Mouse (Mus musculus) adrenal gland, adult 8-10 months (tissue): ENCODE results near the gene Scap. TPM values are rescaled to one million over a fixed set of nuclear protein-coding genes. Genes with fewer than 3 reads are reported as not detected.
A peak's percentile ranks its signal among the peaks of the same experiment; 100 is the strongest.
"Not testable (repeated sequence)": the region's sequence is repeated elsewhere in the genome, so short reads cannot be mapped to it uniquely, and the experiment has no call there.

Experiments used
- DNase-seq: peaks from one replicate; pipeline ENCODE4 v3.0.0; 2022
- total RNA-seq, 4 experiments: library from RNA; stranded (reverse); gene quantifications; 2 replicates each; pipeline ENCODE4 v1.2.4; 2022

The Scap gene
- total RNA-seq, 4 experiments from 2014 or later: 110 to 118 (median 116) TPM

DNA sequence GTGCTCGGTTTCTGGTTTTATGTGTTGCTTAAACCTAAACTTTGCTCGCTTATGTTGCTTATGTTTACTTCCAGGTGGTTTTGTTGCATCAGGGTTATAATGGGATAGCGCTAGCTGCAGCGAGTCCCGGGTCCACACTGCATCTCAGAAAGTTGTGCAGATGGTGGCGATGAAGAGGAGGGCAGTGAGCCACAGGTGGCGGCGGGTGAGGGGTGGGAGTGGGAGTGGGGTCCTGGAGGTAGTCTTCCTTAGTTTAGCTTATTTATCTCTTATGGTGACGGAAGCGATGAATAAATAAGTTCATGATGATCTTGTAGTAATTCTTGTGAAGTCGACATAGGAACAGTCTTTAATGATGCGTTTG, 790 bp downstream of the Scap start:
- no peak for DNase-seq

GRCm38 (mm10) chr9:110334849-110335248, 1.8 kb downstream of the Scap start:
- DNase-seq: no peak

GRCm38 (mm10) chr9:110340037-110340750, 7.1 kb downstream of the Scap start:
- DNase-seq: no peak

GRCm38 (mm10) chr9:110342008-110342407, 8.9 kb downstream of the Scap start:
- no peak for DNase-seq

DNA sequence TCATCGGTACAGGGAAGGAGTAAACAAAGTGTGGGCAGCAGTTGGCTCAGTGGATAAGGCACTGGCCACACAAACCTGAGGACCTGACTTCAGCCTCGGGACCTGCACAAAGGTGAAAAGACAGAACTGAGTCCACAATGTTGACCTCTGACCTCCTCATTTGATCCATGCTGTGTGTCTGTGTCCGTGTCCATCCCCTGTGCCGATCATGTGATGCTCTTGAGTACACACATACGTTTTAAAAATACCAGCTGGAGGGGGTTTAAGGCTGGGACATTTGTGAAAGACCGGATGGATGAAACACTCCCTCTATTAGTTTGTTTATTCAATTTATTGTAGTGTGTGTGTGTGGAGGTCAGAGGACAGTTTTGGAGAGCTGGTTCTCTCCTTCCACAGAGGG, 10.7 kb downstream of the Scap start:
- no peak for DNase-seq

DNA sequence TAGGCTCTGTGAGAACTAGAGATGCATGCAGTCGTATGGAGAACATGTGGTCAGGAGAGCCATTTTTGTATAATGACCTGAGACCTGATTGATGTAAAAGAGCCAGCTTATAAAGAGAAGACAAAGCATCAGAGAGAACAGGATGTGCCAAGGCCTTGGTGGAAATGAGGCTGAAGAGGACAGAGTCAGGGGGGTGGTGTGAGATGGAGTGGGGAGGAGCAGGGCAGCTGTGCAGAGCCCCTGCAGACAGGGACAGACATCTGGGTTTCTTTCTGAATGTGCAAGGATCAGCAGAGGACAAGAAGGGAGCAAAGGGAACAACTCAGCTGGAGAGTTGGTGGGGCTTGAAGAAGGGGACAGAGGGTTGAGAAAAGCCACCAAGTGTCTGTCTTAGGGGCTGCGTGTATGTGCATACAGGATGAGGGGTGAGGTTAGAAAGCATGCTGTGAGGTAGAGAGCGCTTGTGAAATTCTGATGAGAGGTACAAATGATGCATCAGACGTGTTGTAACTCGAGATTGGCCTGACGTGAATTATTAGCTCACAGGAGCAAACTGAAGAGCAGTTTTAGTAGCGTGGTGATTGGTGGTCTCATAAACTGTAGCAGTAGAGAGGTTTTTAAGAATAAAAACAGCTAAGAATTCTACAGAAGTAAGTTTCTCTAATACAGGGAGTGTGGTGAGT, 12.1 kb downstream of the Scap start:
- DNase-seq: no peak

- no peak for DNase-seq
These were observed 15.8 kb downstream of the Scap start for GRCm38 (mm10) chr9:110348899-110349298.

- no peak for DNase-seq
These were observed 17.1 kb downstream of the Scap start for GRCm38 (mm10) chr9:110350188-110350587.

GRCm38 (mm10) chr9:110350612-110351011, 17.5 kb downstream of the Scap start:
- DNase-seq: no peak

DNA sequence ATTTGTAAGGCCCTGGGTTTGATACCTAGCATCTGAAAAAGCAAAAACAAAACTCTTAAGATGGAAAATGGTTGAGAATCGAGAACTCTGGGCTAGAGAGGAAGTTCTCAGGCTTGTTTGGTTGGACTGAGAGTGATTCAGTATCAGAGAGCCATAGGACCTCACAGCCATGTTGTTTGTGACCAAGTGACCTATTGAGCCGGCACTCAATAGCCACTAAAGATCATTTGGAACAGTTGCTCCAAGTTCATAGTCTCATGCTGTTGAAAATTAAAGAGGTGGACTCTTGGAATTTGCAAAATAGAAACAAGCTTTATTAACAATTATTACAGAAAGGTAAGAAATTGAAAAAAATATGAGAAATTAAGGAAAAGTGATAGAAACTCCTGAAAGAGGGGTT, 18.3 kb downstream of the Scap start:
- DNase-seq: no peak

DNA sequence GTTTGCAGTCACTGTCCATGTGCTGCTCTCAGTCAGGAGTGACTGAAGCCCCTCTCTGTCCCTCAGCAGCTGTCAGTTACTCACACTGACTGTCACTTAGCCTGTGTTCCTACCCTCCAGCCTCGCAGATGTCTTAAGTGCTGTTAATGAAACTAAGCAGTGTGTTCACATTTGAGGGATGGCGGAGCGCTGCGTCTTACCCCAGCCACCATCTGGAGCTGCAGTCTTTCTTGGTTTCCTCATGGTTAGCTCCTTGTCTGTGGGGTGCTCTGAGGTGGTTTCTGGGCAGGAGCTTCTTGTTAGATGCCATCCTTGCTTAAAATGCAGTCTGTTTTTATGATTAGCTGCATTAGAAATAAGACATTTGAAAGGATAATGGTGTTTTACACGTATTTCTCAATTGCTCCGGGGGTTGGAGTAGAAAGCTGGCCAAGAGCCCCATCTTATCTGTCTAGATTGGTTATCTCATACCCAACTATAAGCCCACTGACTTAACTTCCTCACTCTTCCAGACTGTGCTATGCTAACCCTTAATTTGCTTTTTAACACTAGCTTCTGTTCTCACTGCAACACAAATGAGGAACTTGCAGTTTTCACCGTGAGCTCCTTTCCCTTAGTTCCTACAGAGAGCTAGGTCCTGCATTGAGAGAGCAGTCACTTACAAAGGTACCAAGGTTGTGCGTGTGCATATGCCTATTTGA, 19.0 kb downstream of the Scap start:
- no peak for DNase-seq

- DNase-seq: no peak
These were observed 25.3 kb downstream of the Scap start for GRCm38 (mm10) chr9:110358341-110358740.

GRCm38 (mm10) chr9:110361299-110361698, 28.2 kb downstream of the Scap start:
- DNase-seq: no peak

DNA sequence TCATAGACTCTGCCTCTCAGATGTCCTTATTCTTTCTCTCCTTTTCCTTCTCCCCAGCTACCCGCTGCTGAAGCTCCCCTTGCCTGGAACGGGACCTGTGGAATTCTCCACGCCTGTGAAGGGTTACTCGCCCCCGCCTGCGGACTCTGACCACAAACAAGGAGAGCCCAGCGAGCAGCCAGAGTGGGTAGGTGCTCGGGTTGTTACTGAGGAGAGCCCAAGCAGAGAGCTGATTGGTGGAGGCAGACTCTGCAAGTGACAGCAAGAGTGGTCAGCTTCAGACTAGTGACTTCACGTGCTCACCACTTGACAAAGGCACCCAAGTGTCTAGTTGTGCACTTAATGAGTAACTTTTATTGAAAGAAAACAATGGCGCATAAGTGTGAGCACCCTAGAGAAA, 29.2 kb downstream of the Scap start:
- DNase-seq: no peak

GRCm38 (mm10) chr9:110366746-110367145, 33.7 kb downstream of the Scap start:
- peak; percentile 82 for DNase-seq

DNA sequence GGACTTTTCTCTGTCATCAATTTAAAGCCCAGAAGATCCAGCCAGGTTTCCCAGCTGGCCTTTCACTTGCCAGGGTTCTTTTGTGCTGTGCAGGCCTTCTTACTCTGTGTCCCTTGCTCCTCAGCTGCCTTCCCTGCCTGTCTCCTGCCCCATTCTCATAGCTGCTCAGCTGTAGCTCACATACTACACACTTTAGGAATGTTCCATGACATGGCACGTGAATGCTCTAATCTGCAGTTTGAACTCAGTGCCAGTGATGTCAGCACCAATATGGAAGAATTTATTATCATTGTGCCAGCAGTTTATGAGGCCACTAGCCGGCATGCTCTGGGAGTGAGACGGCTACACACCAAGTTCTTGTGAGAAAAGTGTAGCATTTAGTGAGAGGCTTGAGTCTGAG, 36.8 kb downstream of the Scap start:
- DNase-seq: no peak

DNA sequence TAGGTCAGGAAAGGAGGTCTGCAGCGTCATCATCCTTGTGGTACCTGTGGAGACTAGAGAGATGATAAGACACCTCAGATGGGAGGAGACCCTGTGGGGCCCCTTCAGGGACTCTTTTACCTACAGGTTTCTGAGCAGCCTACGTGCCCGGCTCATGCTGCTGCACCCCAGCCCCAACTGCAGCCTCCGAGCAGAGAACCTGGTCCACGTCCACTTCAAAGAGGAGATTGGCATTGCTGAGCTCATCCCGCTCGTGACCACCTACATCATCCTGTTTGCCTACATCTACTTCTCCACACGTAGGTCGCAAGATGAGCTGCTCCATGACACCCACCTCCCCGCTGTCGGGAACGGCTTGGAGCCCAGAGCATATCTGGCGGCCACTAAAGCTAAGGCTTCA, 40.8 kb downstream of the Scap start:
- DNase-seq: no peak

DNA sequence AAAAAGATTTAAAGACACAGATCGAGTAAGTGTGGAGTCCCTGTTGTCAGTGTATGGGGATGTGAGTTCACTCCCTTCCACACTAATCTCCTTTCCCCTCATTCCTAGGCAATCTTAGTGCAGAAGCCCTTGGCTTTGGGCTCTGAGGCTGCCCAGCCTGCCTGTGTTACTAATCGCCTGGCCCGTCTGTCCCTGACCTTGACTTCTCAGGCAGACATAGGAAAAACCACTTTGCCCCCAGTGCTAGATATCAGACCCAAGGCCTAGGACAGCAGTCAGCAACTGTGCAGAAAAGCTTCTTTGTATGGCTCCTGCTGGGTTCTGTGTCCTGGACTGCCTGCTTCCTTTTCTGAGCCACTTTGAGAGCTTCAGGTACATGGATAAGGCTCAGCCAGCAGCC, 42.6 kb downstream of the Scap start:
- DNase-seq: peak; percentile 66

- not testable (repeated sequence) for DNase-seq
These were observed 44.6 kb downstream of the Scap start for GRCm38 (mm10) chr9:110377655-110378054.

- no peak for DNase-seq
These were observed 46.3 kb downstream of the Scap start for GRCm38 (mm10) chr9:110379361-110379760.

DNA sequence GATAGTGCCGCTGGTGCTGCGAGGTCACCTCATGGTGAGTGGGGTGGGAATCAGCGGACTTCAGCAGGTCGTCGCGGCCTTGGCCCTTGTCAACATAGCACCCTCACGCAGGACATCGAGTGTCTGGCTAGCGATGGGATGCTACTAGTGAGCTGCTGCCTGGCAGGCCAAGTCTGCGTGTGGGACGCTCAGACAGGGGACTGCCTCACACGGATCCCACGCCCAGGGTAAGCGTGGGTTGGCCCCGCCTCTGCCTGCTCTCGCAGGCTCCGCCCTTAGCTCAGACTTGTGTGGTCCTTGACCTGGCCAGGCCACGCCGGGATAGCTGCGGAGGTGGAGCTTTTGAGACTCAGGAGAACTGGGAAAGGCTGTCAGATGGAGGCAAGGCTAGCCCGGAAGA, 47.6 kb downstream of the Scap start:
- DNase-seq: peak; percentile 50

DNA sequence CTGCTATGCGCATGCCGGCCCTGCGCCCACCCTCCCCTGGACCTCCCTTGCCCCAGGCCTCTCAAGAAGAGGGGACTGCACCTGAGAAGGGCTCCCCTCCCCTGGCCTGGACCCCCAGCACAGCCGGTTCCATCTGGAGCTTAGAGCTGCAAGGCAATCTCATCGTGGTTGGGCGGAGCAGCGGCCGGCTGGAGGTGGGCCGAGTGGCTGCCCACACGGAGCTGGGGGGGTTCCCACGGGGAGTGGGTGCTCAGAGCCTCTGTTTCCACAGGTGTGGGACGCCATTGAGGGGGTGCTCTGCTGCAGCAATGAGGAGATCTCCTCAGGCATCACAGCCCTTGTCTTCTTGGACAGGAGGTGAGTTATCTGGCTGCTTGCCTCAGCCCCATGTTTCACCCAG, 48.2 kb downstream of the Scap start:
- no peak for DNase-seq

DNA sequence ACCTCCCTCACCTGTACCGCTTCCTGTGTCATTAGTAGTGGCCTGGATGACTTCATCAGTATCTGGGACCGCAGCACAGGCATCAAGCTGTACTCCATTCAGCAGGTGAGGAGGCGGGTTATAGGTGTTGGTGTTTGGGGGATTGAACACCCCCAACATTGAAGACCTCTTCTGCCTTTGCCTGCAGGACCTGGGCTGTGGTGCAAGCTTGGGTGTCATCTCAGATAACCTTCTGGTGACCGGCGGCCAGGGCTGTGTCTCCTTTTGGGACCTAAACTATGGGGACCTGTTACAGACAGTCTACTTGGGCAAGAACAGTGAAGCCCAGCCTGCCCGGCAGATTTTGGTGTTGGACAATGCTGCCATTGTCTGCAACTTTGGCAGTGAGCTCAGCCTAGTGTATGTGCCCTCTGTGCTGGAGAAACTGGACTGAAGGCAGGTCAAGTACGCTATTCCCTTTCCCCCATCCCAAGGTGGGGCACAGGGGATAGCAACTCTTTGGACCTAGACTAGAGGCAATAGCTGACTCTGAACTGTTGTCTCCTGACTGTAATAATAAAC, 51.4 kb downstream of the Scap start:
- no peak for DNase-seq
